ENCODE assay signal across 8 mouse cellular contexts in genomic region chr5:112853179-112853578, GRCm38 (mm10). TPM values are rescaled to one million over a fixed set of nuclear protein-coding genes. Genes with fewer than 3 reads are reported as not detected.
DNase-seq lines count a peak whose midpoint lies in the region; ATAC-seq and TF ChIP-seq lines count a peak whose summit lies in the region.

No protein-coding gene starts in this region.

- H3K9ac ChIP-seq in intestine, embryonic 15.5 days, result no peak overlapping the region
- H3K9ac ChIP-seq in limb, embryonic 13.5 days, result no peak overlapping the region

- peak overlapping the region; percentile 50 for H3K27ac ChIP-seq in gastrocnemius, adult 2 months
- peak overlapping the region; percentile 40; the same call in 1 of the 2 replicates for H3K27ac ChIP-seq in intestine, embryonic 15.5 days
- peak overlapping the region; percentile 67; the same call in 1 of the 2 replicates for H3K27ac ChIP-seq in limb, embryonic 13.5 days
- peak overlapping the region; percentile 70 for H3K27ac ChIP-seq in olfactory bulb, adult 2 months (ENCODE audit: insufficient read depth, low read depth, low read length)
- H3K27ac ChIP-seq in thymus, adult 2 months (ENCODE audit: control insufficient read depth, insufficient read depth, low read length), result no peak overlapping the region

- ATAC-seq in intestine, embryonic 15.5 days, result peak; percentile 66
- peak; percentile 91 for ATAC-seq in limb, embryonic 13.5 days (ENCODE audit: low FRiP score, low read depth)

- no peaks in the 10 kb centered on the region for H3K9me3 ChIP-seq in intestine, embryonic 15.5 days
- no peaks in the 10 kb centered on the region for H3K9me3 ChIP-seq in limb, embryonic 13.5 days

- H3K36me3 ChIP-seq in intestine, embryonic 15.5 days, result no peaks in the 10 kb centered on the region
- no peaks in the 10 kb centered on the region for H3K36me3 ChIP-seq in limb, embryonic 13.5 days
- no peaks in the 10 kb centered on the region for H3K36me3 ChIP-seq in thymus, adult 2 months (ENCODE audit: control insufficient read depth, insufficient read depth, low read length)

- no peaks in the 10 kb centered on the region; the same call in 1 of the 2 replicates for H3K27me3 ChIP-seq in intestine, embryonic 15.5 days (replicated peaks)
- H3K27me3 ChIP-seq in limb, embryonic 13.5 days, result peaks cover 30% of the 10 kb centered on the region
- H3K27me3 ChIP-seq in thymus, adult 2 months (ENCODE audit: control insufficient read depth, insufficient read depth, low read length), result no peaks in the 10 kb centered on the region

- peaks cover 31% of the 10 kb centered on the region for H3K4me1 ChIP-seq in intestine, embryonic 15.5 days (replicated peaks)
- peaks cover 39% of the 10 kb centered on the region for H3K4me1 ChIP-seq in limb, embryonic 13.5 days
- peaks cover 66% of the 10 kb centered on the region for H3K4me1 ChIP-seq in olfactory bulb, adult 2 months (ENCODE audit: control insufficient read depth, insufficient read depth, low read length)
- H3K4me1 ChIP-seq in thymus, adult 2 months (replicated peaks; ENCODE audit: control insufficient read depth, insufficient read depth, low read length), result peaks cover 3% of the 10 kb centered on the region; the same call in 1 of the 2 replicates

- no peak for TF ChIP-seq POLR2A in olfactory bulb, adult 2 months (IDR thresholded peaks at IDR 0.05; ENCODE audit: insufficient read depth, low read depth, low read length)
- no peak for TF ChIP-seq POLR2A in thymus, adult 2 months (IDR thresholded peaks at IDR 0.05; ENCODE audit: control insufficient read depth, extremely low read depth, insufficient read depth, low read length, poor library complexity)

- DNase-seq in kidney, adult 9 months, result peak; percentile 14
- no peak for DNase-seq in kidney, adult 11 months
- DNase-seq in gastrocnemius, adult 2 months, result peak; percentile 91
- DNase-seq in natural killer cell, adult 2 months (ENCODE audit: low spot score in 2 of 2), result no peak
- DNase-seq in thymus, adult 2 months, result no peak

- H3K4me2 ChIP-seq in intestine, embryonic 15.5 days (replicated peaks), result no peak overlapping the region
- H3K4me2 ChIP-seq in limb, embryonic 13.5 days (replicated peaks), result no peak overlapping the region

- intact Hi-C loops in gastrocnemius, adult 2 months (cut with DNase I), result loop anchor here (5.0 kb wide), 1 partner anchor 199 kb away; no protein-coding TSS in a partner anchor

- TF ChIP-seq CTCF in gastrocnemius, adult 2 months (IDR thresholded peaks at IDR 0.05), result no peak
- no peak for TF ChIP-seq CTCF in olfactory bulb, adult 2 months (IDR thresholded peaks at IDR 0.05; ENCODE audit: insufficient read depth, low read depth, low read length)
- no peak for TF ChIP-seq CTCF in thymus, adult 2 months (IDR thresholded peaks at IDR 0.05; ENCODE audit: borderline replicate concordance, control insufficient read depth, extremely low read depth, insufficient read depth, low read length, poor library complexity)

- WGBS in intestine, embryonic 15.5 days, result 40% methylated on average over 8 of the region's 8 CpGs
- 9% methylated on average over 8 of the region's 8 CpGs for WGBS in limb, embryonic 13.5 days
- 19% methylated on average over 8 of the region's 8 CpGs for WGBS in olfactory bulb, adult 2 months
- WGBS in thymus, adult 2 months, result 73% methylated on average over 8 of the region's 8 CpGs

- no peak overlapping the region; the same call in 1 of the 2 replicates for H3K4me3 ChIP-seq in gastrocnemius, adult 2 months
- H3K4me3 ChIP-seq in intestine, embryonic 15.5 days (replicated peaks), result no peak overlapping the region
- no peak overlapping the region for H3K4me3 ChIP-seq in limb, embryonic 13.5 days
- no peak overlapping the region for H3K4me3 ChIP-seq in olfactory bulb, adult 2 months (ENCODE audit: insufficient read depth, low read depth, low read length)
- H3K4me3 ChIP-seq in thymus, adult 2 months (ENCODE audit: control insufficient read depth, insufficient read depth, low read length), result no peak overlapping the region

RNA-seq across cellular contexts. Expression of gene Myo18b, which starts 43.0 kb away (rescaled TPM):
- total RNA-seq in gastrocnemius, adult 2 months (2021), result 100 to 1,000 TPM; 319 to 413 TPM
- polyA plus RNA-seq in intestine, embryonic 15.5 days (2015; fragmentation: Nextera tagmentation; extraction: Ambion mirVana), result 0.39 and 0.40 TPM in 2 replicates
- polyA plus RNA-seq in limb, embryonic 13.5 days (2015; fragmentation: Nextera tagmentation; extraction: Ambion mirVana), result 1.5 and 1.9 TPM in 2 replicates
- polyA plus RNA-seq in olfactory bulb, adult 2 months (2012; ENCODE audit: insufficient read depth, insufficient read length, low replicate concordance, missing spikeins), result not detected in 2 replicates
- 0.36 and 3.8 TPM in 2 replicates for polyA plus RNA-seq in thymus, adult 2 months (2012; rRNA removed)

Comparison
In these comparisons a context has a peak if more than half of its experiments do, and no peak if none do; other contexts are left out.
1. DNase-seq: peak in kidney, adult 9 months (single experiment) and gastrocnemius, adult 2 months (single experiment); none in kidney, adult 11 months (single experiment), natural killer cell, adult 2 months (0 of 2) and thymus, adult 2 months (single experiment).